ENCODE assay signal across 11 mouse cellular contexts in the genomic region with DNA sequence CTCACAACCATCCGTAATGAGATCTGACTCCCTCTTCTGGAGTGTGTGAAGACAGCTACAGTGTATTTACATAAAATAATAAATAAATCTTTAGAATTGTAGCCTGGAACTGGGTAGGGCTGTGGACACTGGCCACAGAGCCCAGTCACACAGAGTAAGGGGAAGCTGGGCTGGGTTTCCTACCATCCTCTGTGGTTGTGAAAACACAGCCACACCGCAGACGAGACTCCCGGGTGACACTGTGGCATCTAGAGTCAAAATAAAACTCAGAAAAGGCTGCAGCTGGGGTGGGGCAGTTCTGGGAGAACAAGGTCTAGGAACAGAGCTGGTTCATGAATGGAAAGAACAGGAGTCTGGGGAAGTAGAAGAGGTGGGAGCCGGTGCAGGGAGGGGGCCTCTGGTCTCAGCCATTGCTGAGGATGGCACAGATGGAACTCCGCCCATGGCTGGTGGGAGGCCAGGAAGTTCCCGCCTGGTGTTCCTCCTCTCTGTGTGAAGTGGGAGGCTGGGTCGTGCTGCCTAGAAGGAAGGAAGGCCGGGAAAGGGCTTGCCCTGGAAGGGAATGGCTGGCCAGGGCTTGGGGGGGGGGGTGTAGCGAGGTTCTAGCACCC. TPM values are rescaled to one million over a fixed set of nuclear protein-coding genes. Genes with fewer than 3 reads are reported as not detected.
DNase-seq lines count a peak whose midpoint lies in the region; ATAC-seq and TF ChIP-seq lines count a peak whose summit lies in the region.
"Had no signal": no experiment of that assay in that cellular context is flagged by ENCODE, and none has a peak within 500 bp of the region (broad histone marks: within the 10 kb centered on the region; RNA-seq: fewer than 3 reads in every experiment).

No protein-coding gene starts in this region.

- no peak for TF ChIP-seq CTCF in hindbrain, postnatal 0 days (IDR thresholded peaks at IDR 0.05; ENCODE audit: low read depth)
- no peak for TF ChIP-seq CTCF in intestine, postnatal 0 days (IDR thresholded peaks at IDR 0.05; ENCODE audit: low read depth)

- DNase-seq in hindbrain, embryonic 10.5 days (ENCODE audit: low spot score) = no peak
- DNase-seq in hindbrain, postnatal 0 days (ENCODE audit: low spot score) = no peak
- peak; percentile 53 to 60 for DNase-seq in adrenal gland, postnatal 36 days
- peak; percentile 72 to 85 for DNase-seq in layer of hippocampus, adult 18-20 months (ENCODE audit: low spot score in 2 of 2)
- DNase-seq in midbrain, embryonic 14.5 days = no peak
- no peak for DNase-seq in embryo, embryonic 10 days (ENCODE audit: low spot score)
- DNase-seq: liver, embryonic 13.5 days had no signal

- no peaks in the 10 kb centered on the region for H3K9me3 ChIP-seq in hindbrain, embryonic 10.5 days
- H3K9me3 ChIP-seq in hindbrain, postnatal 0 days (ENCODE audit: low read length) = no peaks in the 10 kb centered on the region
- no peaks in the 10 kb centered on the region for H3K9me3 ChIP-seq in forebrain, embryonic 16.5 days (ENCODE audit: control insufficient read depth, low read length)
- H3K9me3 ChIP-seq in midbrain, embryonic 14.5 days (ENCODE audit: control insufficient read depth, low read length) = no peaks in the 10 kb centered on the region
- no peaks in the 10 kb centered on the region for H3K9me3 ChIP-seq in intestine, postnatal 0 days (ENCODE audit: control insufficient read depth)
- H3K9me3 ChIP-seq: liver, embryonic 13.5 days; stomach, embryonic 15.5 days had no signal

- H3K4me2 ChIP-seq in hindbrain, postnatal 0 days (ENCODE audit: low read depth, low read length) = no peak overlapping the region
- peak overlapping the region; percentile 25 for H3K4me2 ChIP-seq in forebrain, embryonic 16.5 days (ENCODE audit: low read length)
- H3K4me2 ChIP-seq in midbrain, embryonic 14.5 days (ENCODE audit: low read length) = peak overlapping the region; percentile 1; the same call in 1 of the 2 replicates
- no peak overlapping the region for H3K4me2 ChIP-seq in intestine, postnatal 0 days (replicated peaks; ENCODE audit: low read depth)
- H3K4me2 ChIP-seq: liver, embryonic 13.5 days; stomach, embryonic 15.5 days had no signal

- H3K4me1 ChIP-seq in hindbrain, embryonic 10.5 days (replicated peaks) = peaks cover 61% of the 10 kb centered on the region
- H3K4me1 ChIP-seq in hindbrain, postnatal 0 days (ENCODE audit: insufficient read depth, low read length) = peaks cover 13% of the 10 kb centered on the region; the same call in 1 of the 2 replicates
- H3K4me1 ChIP-seq in forebrain, embryonic 16.5 days (replicated peaks; ENCODE audit: control insufficient read depth, insufficient read depth, low read length) = peaks cover 66% of the 10 kb centered on the region
- peaks cover 31% of the 10 kb centered on the region for H3K4me1 ChIP-seq in midbrain, embryonic 14.5 days (ENCODE audit: control insufficient read depth, insufficient read depth, low read length)
- no peaks in the 10 kb centered on the region; the same call in 1 of the 2 replicates for H3K4me1 ChIP-seq in intestine, postnatal 0 days (replicated peaks; ENCODE audit: control insufficient read depth, insufficient read depth, low read length)

- H3K36me3 ChIP-seq in hindbrain, embryonic 10.5 days = peaks cover 97% of the 10 kb centered on the region
- H3K36me3 ChIP-seq in hindbrain, postnatal 0 days (ENCODE audit: insufficient read depth, low read length) = peaks cover 12% of the 10 kb centered on the region
- H3K36me3 ChIP-seq in forebrain, embryonic 16.5 days (ENCODE audit: control insufficient read depth, insufficient read depth) = peaks cover 24% of the 10 kb centered on the region
- peaks cover 82% of the 10 kb centered on the region for H3K36me3 ChIP-seq in midbrain, embryonic 14.5 days (ENCODE audit: control insufficient read depth, insufficient read depth, low read length)
- peaks cover 7% of the 10 kb centered on the region; the same call in 1 of the 2 replicates for H3K36me3 ChIP-seq in intestine, postnatal 0 days (ENCODE audit: control insufficient read depth, insufficient read depth)

- 58% methylated on average over 10 of the region's 10 CpGs for WGBS in hindbrain, embryonic 10.5 days
- WGBS in hindbrain, postnatal 0 days = 57% methylated on average over 10 of the region's 10 CpGs
- 46% methylated on average over 10 of the region's 10 CpGs for WGBS in forebrain, embryonic 16.5 days
- 69% methylated on average over 10 of the region's 10 CpGs for WGBS in midbrain, embryonic 14.5 days
- WGBS in intestine, postnatal 0 days = 58% methylated on average over 10 of the region's 10 CpGs

- no peak overlapping the region; the same call in 1 of the 2 replicates for H3K9ac ChIP-seq in hindbrain, postnatal 0 days (replicated peaks; ENCODE audit: low read length)
- H3K9ac ChIP-seq in forebrain, embryonic 16.5 days (replicated peaks; ENCODE audit: low read depth, low read length) = no peak overlapping the region
- H3K9ac ChIP-seq in midbrain, embryonic 14.5 days (replicated peaks; ENCODE audit: low read length) = 0 out of 2 replicates have a peak overlapping the region, but pooled peaks have one; percentile 24
- H3K9ac ChIP-seq in intestine, postnatal 0 days (ENCODE audit: low read depth, low read length) = no peak overlapping the region
- H3K9ac ChIP-seq: liver, embryonic 13.5 days; stomach, embryonic 15.5 days had no signal

- H3K27ac ChIP-seq in hindbrain, embryonic 10.5 days = peak overlapping the region; percentile 29; the same call in 1 of the 2 replicates
- H3K27ac ChIP-seq in hindbrain, postnatal 0 days = no peak overlapping the region
- peak overlapping the region; percentile 75 for H3K27ac ChIP-seq in forebrain, embryonic 16.5 days (ENCODE audit: low read length)
- peak overlapping the region; percentile 46; the same call in 1 of the 2 replicates for H3K27ac ChIP-seq in midbrain, embryonic 14.5 days (replicated peaks; ENCODE audit: low read depth, low read length)
- H3K27ac ChIP-seq in intestine, postnatal 0 days (ENCODE audit: low read depth, low read length) = no peak overlapping the region
- H3K27ac ChIP-seq: liver, embryonic 13.5 days; stomach, embryonic 15.5 days had no signal

- no peak overlapping the region for H3K4me3 ChIP-seq in hindbrain, embryonic 10.5 days
- H3K4me3 ChIP-seq in hindbrain, postnatal 0 days (ENCODE audit: low read length) = no peak overlapping the region
- H3K4me3 ChIP-seq in forebrain, embryonic 16.5 days (replicated peaks; ENCODE audit: low read length) = no peak overlapping the region
- H3K4me3 ChIP-seq in midbrain, embryonic 14.5 days (replicated peaks; ENCODE audit: low read depth, low read length) = no peak overlapping the region
- no peak overlapping the region for H3K4me3 ChIP-seq in intestine, postnatal 0 days (ENCODE audit: low read depth, low read length)
- H3K4me3 ChIP-seq: liver, embryonic 13.5 days; stomach, embryonic 15.5 days had no signal

- no peak for ATAC-seq in hindbrain, postnatal 0 days
- peak; percentile 47 for ATAC-seq in forebrain, embryonic 16.5 days
- no peak for ATAC-seq in midbrain, embryonic 14.5 days (ENCODE audit: low FRiP score, low TSS enrichment)
- ATAC-seq in intestine, postnatal 0 days = no peak
- ATAC-seq: Patski had no signal

- no peaks in the 10 kb centered on the region for H3K27me3 ChIP-seq in hindbrain, embryonic 10.5 days (ENCODE audit: insufficient read depth, poor library complexity, severe bottlenecking)
- no peaks in the 10 kb centered on the region for H3K27me3 ChIP-seq in hindbrain, postnatal 0 days (ENCODE audit: insufficient read depth, low read length)
- H3K27me3 ChIP-seq in forebrain, embryonic 16.5 days (replicated peaks; ENCODE audit: control insufficient read depth, insufficient read depth, low read length) = no peaks in the 10 kb centered on the region
- no peaks in the 10 kb centered on the region for H3K27me3 ChIP-seq in midbrain, embryonic 14.5 days (ENCODE audit: control insufficient read depth, insufficient read depth, low read length)
- no peaks in the 10 kb centered on the region for H3K27me3 ChIP-seq in intestine, postnatal 0 days (replicated peaks; ENCODE audit: control insufficient read depth, insufficient read depth, low read length)
- H3K27me3 ChIP-seq: Patski; stomach, embryonic 15.5 days had no signal

RNA-seq across cellular contexts. Expression of a gene that starts 15.2 kb away (rescaled TPM):
- 100 and 180 TPM in 2 replicates for polyA plus RNA-seq in hindbrain, embryonic 10.5 days (2016; fragmentation: Nextera tagmentation; extraction: Ambion mirVana)
- total RNA-seq in hindbrain, postnatal 0 days (2014; rRNA removed) = 530 and 565 TPM in 2 replicates
- 138 and 161 TPM in 2 replicates for polyA plus RNA-seq in hindbrain, postnatal 0 days (2015; fragmentation: Nextera tagmentation; extraction: Ambion mirVana)
- 10 to 100 TPM; 23.3 to 88.8 TPM for total RNA-seq in adrenal gland, postnatal 36 days (2021)
- 295 and 323 TPM in 2 replicates for polyA plus RNA-seq in forebrain, embryonic 16.5 days (2015; fragmentation: Nextera tagmentation; extraction: Ambion mirVana)
- 10 to 100 TPM; 81.0 to 86.8 TPM for total RNA-seq in layer of hippocampus, adult 18-20 months (2021)
- 391 and 401 TPM in 2 replicates for polyA plus RNA-seq in midbrain, embryonic 14.5 days (2014; fragmentation: Nextera tagmentation; extraction: Ambion mirVana)
- polyA plus RNA-seq in intestine, postnatal 0 days (2015; fragmentation: Nextera tagmentation; extraction: Ambion mirVana) = 3.6 and 4.4 TPM in 2 replicates

Comparison
In these comparisons a context has a peak if more than half of its experiments do, and no peak if none do; other contexts are left out.
1. H3K27ac ChIP-seq: peak in hindbrain, embryonic 10.5 days (single experiment), forebrain, embryonic 16.5 days (single experiment) and midbrain, embryonic 14.5 days (single experiment); none in hindbrain, postnatal 0 days (single experiment) and intestine, postnatal 0 days (single experiment).
2. DNase-seq: peak in adrenal gland, postnatal 36 days (2 of 2) and layer of hippocampus, adult 18-20 months (2 of 2); none in hindbrain, embryonic 10.5 days (single experiment), hindbrain, postnatal 0 days (single experiment), midbrain, embryonic 14.5 days (single experiment) and embryo, embryonic 10 days (single experiment).
3. H3K4me2 ChIP-seq: peak in forebrain, embryonic 16.5 days (single experiment) and midbrain, embryonic 14.5 days (single experiment); none in hindbrain, postnatal 0 days (single experiment) and intestine, postnatal 0 days (single experiment).
4. RNA of a gene that starts 15.2 kb away (polyA plus RNA-seq): 391 to 401 TPM in midbrain, embryonic 14.5 days, 295 to 323 TPM in forebrain, embryonic 16.5 days, 100 to 180 TPM in hindbrain, embryonic 10.5 days and 138 to 161 TPM in hindbrain, postnatal 0 days; 3.6 to 4.4 TPM in intestine, postnatal 0 days; every median in the first group is over 10 times any median in the second.